Comparison of ENCODE assay signal across 18 mouse cellular contexts in the genomic region with DNA sequence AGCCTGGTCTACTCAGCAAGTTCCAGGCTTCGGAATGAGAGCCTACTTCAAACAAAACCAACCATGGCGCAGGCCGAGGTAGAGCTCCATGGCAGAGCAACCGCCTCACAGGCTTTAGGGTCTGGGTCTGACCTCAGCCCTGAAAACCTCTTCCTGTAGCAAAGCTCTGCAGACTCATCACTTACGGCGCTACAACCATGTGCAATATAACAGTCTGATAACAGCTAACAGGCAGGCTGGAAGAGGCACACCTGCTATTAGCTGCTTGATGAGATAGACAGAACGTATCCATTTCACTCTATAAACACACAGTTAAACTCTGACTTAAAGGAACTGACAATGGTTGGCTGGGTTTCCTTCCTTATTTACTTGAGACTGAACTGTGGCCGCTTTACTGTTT. TPM values are rescaled to one million over a fixed set of nuclear protein-coding genes. Genes with fewer than 3 reads are reported as not detected.
A peak's percentile ranks its signal among the peaks of the same experiment; 100 is the strongest.
DNase-seq lines count a peak whose midpoint lies in the region; ATAC-seq lines count a peak whose summit lies in the region.
"Had no signal": no experiment of that assay in that cellular context is flagged by ENCODE, and none has a peak within 500 bp of the region (broad histone marks: within the 10 kb centered on the region; RNA-seq: fewer than 3 reads in every experiment).

No protein-coding gene starts in this region.

- H3K9me3 ChIP-seq in kidney, embryonic 15.5 days (replicated peaks): no peaks in the 10 kb centered on the region
- H3K9me3 ChIP-seq: heart, embryonic 10.5 days; limb, embryonic 13.5 days had no signal

- peaks cover 98% of the 10 kb centered on the region for H3K36me3 ChIP-seq in kidney, embryonic 15.5 days
- H3K36me3 ChIP-seq in macrophage (ENCODE audit: inconsistent target): peaks cover 59% of the 10 kb centered on the region

- intact Hi-C loops in heart, postnatal 25 days (cut with DNase I): no loop called here

- no peak for DNase-seq in kidney, postnatal 25 days
- DNase-seq in thymus, postnatal 36 days: peak; percentile 34 to 54
- DNase-seq in adrenal gland, postnatal 36 days: no peak
- no peak for DNase-seq in layer of hippocampus, adult 18-20 months (ENCODE audit: low spot score in 2 of 2)
- no peak for DNase-seq in heart, postnatal 25 days (ENCODE audit: low spot score)
- DNase-seq: cerebellum, adult 11-12 months; gastrocnemius, postnatal 10 days; kidney, postnatal 36 days; right cerebral cortex, postnatal 25 days had no signal

- ATAC-seq in kidney, embryonic 15.5 days (replicated peaks; ENCODE audit: low FRiP score): no peak; the same call in 1 of the 2 replicates
- peak; percentile 15 for ATAC-seq in granulocyte monocyte progenitor cell, adult 5-6 weeks (replicated peaks; ENCODE audit: poor library complexity, severe bottlenecking)

- no peaks in the 10 kb centered on the region; the same call in 1 of the 2 replicates for H3K79me2 ChIP-seq in macrophage (ENCODE audit: inconsistent target)

- H3K9ac ChIP-seq in kidney, embryonic 15.5 days: no peak overlapping the region
- H3K9ac ChIP-seq: hindbrain, embryonic 14.5 days; limb, embryonic 13.5 days had no signal

- no peak overlapping the region for H3K4me2 ChIP-seq in kidney, embryonic 15.5 days
- H3K4me2 ChIP-seq: hindbrain, embryonic 14.5 days; limb, embryonic 13.5 days; midbrain, embryonic 11.5 days had no signal

- WGBS in kidney, embryonic 15.5 days: 56% methylated on average over 8 of the region's 8 CpGs
- WGBS in macrophage (ENCODE audit: missing documents): 20% methylated on average over 8 of the region's 8 CpGs

- H3K4me1 ChIP-seq in kidney, embryonic 15.5 days: peaks cover 44% of the 10 kb centered on the region
- H3K4me1 ChIP-seq: limb, embryonic 13.5 days had no signal

- peak overlapping the region; percentile 58 for H3K27ac ChIP-seq in kidney, embryonic 15.5 days
- H3K27ac ChIP-seq in macrophage: peak overlapping the region; percentile 15; the same call in 1 of the 2 replicates
- H3K27ac ChIP-seq: heart, embryonic 10.5 days; hindbrain, embryonic 14.5 days; left cerebral cortex, adult 2 months; limb, embryonic 13.5 days had no signal

- H3K4me3 ChIP-seq in kidney, embryonic 15.5 days (replicated peaks): no peak overlapping the region
- H3K4me3 ChIP-seq in macrophage (ENCODE audit: inconsistent target): no peak overlapping the region
- H3K4me3 ChIP-seq: heart, embryonic 10.5 days; left cerebral cortex, adult 2 months; limb, embryonic 13.5 days; myocyte had no signal

- no peaks in the 10 kb centered on the region for H3K27me3 ChIP-seq in kidney, embryonic 15.5 days
- H3K27me3 ChIP-seq: limb, embryonic 13.5 days had no signal

RNA-seq across cellular contexts. Expression of a gene that starts 14.6 kb away (rescaled TPM):
- polyA plus RNA-seq in kidney, embryonic 15.5 days (2015; fragmentation: Nextera tagmentation; extraction: Ambion mirVana): 91.3 and 96.5 TPM in 2 replicates
- 104 and 123 TPM in 2 replicates for total RNA-seq in granulocyte monocyte progenitor cell, adult 5-6 weeks (2014; fragmentation: Nextera tagmentation)
- total RNA-seq in granulocyte monocyte progenitor cell, adult 5-6 weeks (2017): 75.2 and 75.7 TPM in 2 replicates
- total RNA-seq in macrophage (2018; cell fraction: chromatin; rRNA removed): 10 to 100 TPM; 20.1 to 57.5 (median 33.2) TPM
- total RNA-seq in macrophage (2018; cell fraction: cytosol; rRNA removed): 10 to 100 TPM; 39.0 to 59.2 (median 47.4) TPM
- 10 to 100 TPM; 20.1 to 37.8 (median 27.5) TPM for total RNA-seq in macrophage (2018; cell fraction: nucleus; rRNA removed)
- 50.2 to 71.9 TPM (median 56.6 TPM) in 3 replicates for polyA plus RNA-seq in macrophage (2018)
- total RNA-seq in adrenal gland, postnatal 36 days (2021): 10 to 100 TPM; 77.4 to 81.8 TPM
- 10 to 100 TPM; 69.4 to 71.3 TPM for total RNA-seq in layer of hippocampus, adult 18-20 months (2021)
- 10 to 100 TPM; 61.9 to 62.9 TPM for total RNA-seq in heart, postnatal 25 days (2021)

RNA-seq across cellular contexts. Expression of a gene that starts 21.3 kb away (rescaled TPM):
- 0.22 and 0.32 TPM in 2 replicates for polyA plus RNA-seq in kidney, embryonic 15.5 days (2015; fragmentation: Nextera tagmentation; extraction: Ambion mirVana)
- not detected in 2 replicates for total RNA-seq in granulocyte monocyte progenitor cell, adult 5-6 weeks (2014; fragmentation: Nextera tagmentation)
- 0.09 TPM in 1 of 2 replicates, not detected in the other for total RNA-seq in granulocyte monocyte progenitor cell, adult 5-6 weeks (2017)
- not detected for total RNA-seq in macrophage (2018; cell fraction: chromatin; rRNA removed)
- not detected for total RNA-seq in macrophage (2018; cell fraction: cytosol; rRNA removed)
- total RNA-seq in macrophage (2018; cell fraction: nucleus; rRNA removed): under 1 TPM in 1 of 26 experiments, not detected in 25; 0.30 TPM
- not detected in 3 replicates for polyA plus RNA-seq in macrophage (2018)
- total RNA-seq in adrenal gland, postnatal 36 days (2021): not detected
- total RNA-seq in layer of hippocampus, adult 18-20 months (2021): not detected
- total RNA-seq in heart, postnatal 25 days (2021): not detected
- total RNA-seq: left cerebral cortex, adult 2 months had no signal

RNA-seq across cellular contexts. Expression of a gene that starts 21.6 kb away (rescaled TPM):
- 2.8 and 2.9 TPM in 2 replicates for polyA plus RNA-seq in kidney, embryonic 15.5 days (2015; fragmentation: Nextera tagmentation; extraction: Ambion mirVana)
- 0.13 and 0.58 TPM in 2 replicates for total RNA-seq in granulocyte monocyte progenitor cell, adult 5-6 weeks (2014; fragmentation: Nextera tagmentation)
- total RNA-seq in granulocyte monocyte progenitor cell, adult 5-6 weeks (2017): 1.5 and 1.7 TPM in 2 replicates
- under 1 TPM in 8 of 26 experiments, not detected in 18; 0.12 to 0.41 (median 0.21) TPM for total RNA-seq in macrophage (2018; cell fraction: chromatin; rRNA removed)
- under 1 TPM in 3 of 26 experiments, not detected in 23; 0.03 to 0.04 (median 0.04) TPM for total RNA-seq in macrophage (2018; cell fraction: cytosol; rRNA removed)
- under 1 TPM in 5 of 26 experiments, not detected in 21; 0.06 to 0.19 (median 0.10) TPM for total RNA-seq in macrophage (2018; cell fraction: nucleus; rRNA removed)
- polyA plus RNA-seq in macrophage (2018): not detected in 3 replicates
- under 1 TPM; 0.70 to 0.82 TPM for total RNA-seq in adrenal gland, postnatal 36 days (2021)
- total RNA-seq in layer of hippocampus, adult 18-20 months (2021): under 1 TPM; 0.61 to 0.74 TPM
- under 1 TPM; 0.75 to 0.98 TPM for total RNA-seq in heart, postnatal 25 days (2021)

RNA-seq across cellular contexts. Expression of a gene that starts 47.6 kb away (rescaled TPM):
- polyA plus RNA-seq in kidney, embryonic 15.5 days (2015; fragmentation: Nextera tagmentation; extraction: Ambion mirVana): 61.8 and 64.0 TPM in 2 replicates
- 23.0 and 45.3 TPM in 2 replicates for total RNA-seq in granulocyte monocyte progenitor cell, adult 5-6 weeks (2014; fragmentation: Nextera tagmentation)
- 30.1 and 36.6 TPM in 2 replicates for total RNA-seq in granulocyte monocyte progenitor cell, adult 5-6 weeks (2017)
- total RNA-seq in macrophage (2018; cell fraction: chromatin; rRNA removed): 10 to 100 TPM; 12.6 to 70.2 (median 44.8) TPM
- total RNA-seq in macrophage (2018; cell fraction: cytosol; rRNA removed): 10 to 100 TPM; 20.7 to 33.3 (median 25.8) TPM
- total RNA-seq in macrophage (2018; cell fraction: nucleus; rRNA removed): 10 to 100 TPM; 12.9 to 50.3 (median 24.9) TPM
- 22.2 to 30.5 TPM (median 26.9 TPM) in 3 replicates for polyA plus RNA-seq in macrophage (2018)
- 10 to 100 TPM; 57.6 to 68.8 TPM for total RNA-seq in adrenal gland, postnatal 36 days (2021)
- total RNA-seq in layer of hippocampus, adult 18-20 months (2021): 10 to 100 TPM; 69.4 to 85.5 TPM
- 10 to 100 TPM; 42.8 to 43.9 TPM for total RNA-seq in heart, postnatal 25 days (2021)

Comparison
In these comparisons a context has a peak if more than half of its experiments do, and no peak if none do; other contexts are left out.
1. DNase-seq: peak in thymus, postnatal 36 days (2 of 2); none in kidney, postnatal 25 days (0 of 2), adrenal gland, postnatal 36 days (0 of 2), layer of hippocampus, adult 18-20 months (0 of 2) and heart, postnatal 25 days (single experiment).